Mouse (Mus musculus): Measurements from ENCODE around the gene Wdr49. TPM values are rescaled to one million over a fixed set of nuclear protein-coding genes. Genes with fewer than 3 reads are reported as not detected.

Wdr49 gene
- polyA plus RNA-seq (2017; shearing (Covaris generic)), result 0.56 TPM

GRCm38 (mm10) chr3:75482056-75482455, at the start of gene Wdr49:
Gene Wdr49 (minus strand): TSS chr3:75482156.

GRCm38 (mm10) chr3:75269978-75270377, 212.0 kb downstream of the Wdr49 start, which contains the start of gene Serpini2:
Gene Serpini2 (minus strand): TSS chr3:75270078.

Other genes starting within 250 kb of the Wdr49 start
- not detected for gene Serpini2, start 212.1 kb downstream of the Wdr49 start, polyA plus RNA-seq (2017; shearing (Covaris generic))
- gene Pdcd10, start 74.7 kb upstream of the Wdr49 start, polyA plus RNA-seq (2017; shearing (Covaris generic)), result 191 TPM
- gene Serpini1, start 75.4 kb upstream of the Wdr49 start, polyA plus RNA-seq (2017; shearing (Covaris generic)), result 13.0 TPM

Measured in effector memory CD4-positive, alpha-beta T cell, adult 5 months (primary cell).